Mouse (Mus musculus) activated CD4-positive, CD25-positive, alpha-beta regulatory T cell (primary cell): ENCODE measurements around the gene Slc2a10. TPM values are rescaled to one million over a fixed set of nuclear protein-coding genes. Genes with fewer than 3 reads are reported as not detected.

Experiments
- polyA plus RNA-seq, 2 experiments: library from polyadenylated mRNA; unstranded; fragments of 100-300 nt; shearing (Covaris generic); gene quantifications; one replicate each; pipeline ENCODE4 v1.2.1; 2017

Gene Slc2a10
- under 1 TPM in 1 of 2 experiments, not detected in 1; 0.17 TPM for polyA plus RNA-seq

DNA sequence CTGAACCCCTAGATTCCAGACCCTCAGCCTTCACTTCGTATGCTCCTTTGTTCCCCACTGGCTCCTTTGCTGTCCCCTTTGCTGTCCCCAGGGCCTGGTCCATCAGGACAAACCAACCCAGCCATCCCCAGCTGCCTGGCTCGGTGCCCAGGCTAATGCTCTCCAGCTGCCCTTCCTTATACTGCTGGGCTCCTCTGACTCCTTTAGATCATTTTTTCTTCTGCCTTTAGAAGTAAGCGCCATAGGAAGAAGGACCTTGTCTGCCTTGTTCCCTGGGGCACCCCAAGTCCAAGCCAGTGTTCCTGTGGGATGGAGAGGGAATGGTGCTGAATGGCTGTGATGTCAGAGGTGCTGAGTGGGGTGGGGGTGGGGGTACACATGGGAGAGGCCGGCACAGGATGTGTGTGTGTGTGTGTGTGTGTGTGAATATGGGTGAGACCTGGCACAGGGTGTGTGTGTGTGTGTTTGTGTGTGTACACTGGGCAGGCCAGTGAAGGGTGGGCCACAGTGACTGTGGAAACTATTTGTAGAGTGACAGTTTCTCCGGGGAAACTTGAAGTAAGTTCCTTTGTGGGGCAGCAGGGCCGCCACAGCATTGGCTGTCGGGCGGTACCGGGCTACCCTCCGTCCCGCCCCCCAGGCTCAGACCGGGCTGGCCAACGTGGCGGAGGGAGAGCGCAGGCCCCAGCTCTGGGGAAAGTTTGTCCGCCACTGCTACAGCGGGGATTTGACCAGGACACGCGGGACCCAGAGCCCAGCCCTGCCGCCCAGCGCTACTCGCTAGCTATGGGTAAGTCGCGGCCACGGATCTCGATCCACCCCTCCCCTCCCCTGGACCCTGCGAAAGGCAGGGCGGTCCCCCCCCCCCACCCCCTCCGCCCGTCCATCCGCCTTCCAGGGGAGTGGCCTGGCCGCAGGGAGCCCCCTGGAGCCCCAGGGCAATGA is at the start of gene Slc2a10:
TSS of gene Slc2a10 (plus strand) at position 529 of the 945 bp plus-strand sequence.

DNA sequence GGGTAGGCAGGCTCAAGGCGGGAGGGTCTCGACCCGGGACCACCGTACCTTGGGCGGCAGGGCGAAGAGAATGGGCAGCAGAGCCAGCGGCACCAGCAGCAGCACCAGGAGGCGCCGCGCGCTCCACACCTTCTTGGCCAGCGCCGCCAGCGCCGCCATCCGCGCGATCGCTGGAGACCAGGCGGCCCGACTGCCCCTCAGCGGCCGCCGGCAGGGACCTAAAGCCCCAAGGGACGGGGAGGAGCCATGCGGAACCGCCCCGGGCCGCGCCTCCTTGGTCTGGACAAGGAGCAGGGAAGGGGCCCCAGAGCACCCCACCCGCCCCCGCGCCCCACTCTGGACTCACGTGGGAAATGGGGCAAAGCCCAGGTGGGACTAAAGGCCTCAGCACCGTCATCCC is 30.6 kb upstream of the Slc2a10 start, which contains the start of gene Slc13a3:
TSS of gene Slc13a3 (minus strand) at position 228 of the 400 bp plus-strand sequence.

DNA sequence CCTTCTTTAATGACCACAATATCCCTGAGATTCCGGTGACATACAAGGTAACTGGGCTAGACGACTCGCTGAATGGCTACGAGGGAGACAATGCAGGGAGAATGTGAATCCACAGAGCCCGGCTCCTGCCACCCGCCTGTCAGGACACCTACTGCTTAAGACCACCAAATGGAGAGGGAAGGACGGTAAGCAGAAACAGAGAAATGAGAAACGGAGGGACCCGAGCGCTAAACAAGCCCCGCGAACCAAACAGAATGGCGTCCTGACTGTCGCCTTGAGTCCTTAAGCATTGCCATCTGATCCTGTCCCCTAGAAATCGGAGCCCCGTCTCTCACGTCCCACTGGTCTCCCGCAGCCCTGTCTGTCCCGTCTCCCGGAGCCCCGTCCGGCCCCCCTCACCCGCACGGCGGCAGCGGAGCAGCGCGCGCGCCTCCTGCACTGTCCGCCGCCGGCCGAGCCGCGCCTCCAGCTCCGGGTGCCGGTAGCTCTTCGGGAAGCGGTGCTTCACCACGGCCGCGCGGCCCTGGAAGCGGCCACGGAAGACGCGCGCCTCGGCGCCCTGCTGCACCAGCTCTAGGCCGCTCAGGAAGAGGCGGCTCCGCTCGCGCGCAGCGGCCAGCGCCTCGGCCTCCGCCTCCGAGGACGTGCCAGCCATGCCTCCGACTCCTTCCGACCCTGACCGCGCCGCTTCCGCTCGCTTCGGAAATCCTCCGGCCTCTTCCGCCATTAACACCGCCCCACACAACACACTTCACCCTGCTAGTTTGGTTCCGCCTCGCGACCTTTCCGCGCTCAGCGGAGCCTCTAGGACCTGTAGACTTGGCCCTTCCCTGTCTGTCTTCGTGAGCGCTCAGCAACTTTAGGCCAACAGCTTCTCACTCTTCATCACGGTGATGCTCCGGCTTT is 10.7 kb upstream of the Slc2a10 start, which contains the start of gene Trp53rka:
TSS of gene Trp53rka (minus strand) at position 677 of the 906 bp plus-strand sequence.

Other genes starting within 250 kb of the Slc2a10 start
- gene Slc35c2, start 215.9 kb upstream of the Slc2a10 start, polyA plus RNA-seq, result 10 to 100 TPM; 40.2 to 46.9 TPM
- gene Elmo2, start 177.3 kb upstream of the Slc2a10 start, polyA plus RNA-seq, result 10 to 100 TPM; 49.3 to 57.7 TPM
- gene Zfp663, start 135.1 kb upstream of the Slc2a10 start, polyA plus RNA-seq, result under 1 TPM in 1 of 2 experiments, not detected in 1; 0.11 TPM
- not detected for gene Zfp334, start 115.5 kb upstream of the Slc2a10 start, polyA plus RNA-seq
- under 1 TPM in 1 of 2 experiments, not detected in 1; 0.38 TPM for gene Ocstamp, start 103.4 kb upstream of the Slc2a10 start, polyA plus RNA-seq
- under 1 TPM; 0.06 to 0.10 TPM for gene Slc13a3, start 30.6 kb upstream of the Slc2a10 start, polyA plus RNA-seq
- 10 to 100 TPM; 33.8 to 38.8 TPM for gene Trp53rka, start 10.5 kb upstream of the Slc2a10 start, polyA plus RNA-seq
- gene Eya2, start 91.2 kb downstream of the Slc2a10 start, polyA plus RNA-seq, result 1 to 10 TPM; 5.0 to 6.1 TPM